ENCODE assay signal across 21 mouse cellular contexts in genomic region chr8:125920761-125921160, GRCm38 (mm10). TPM values are rescaled to one million over a fixed set of nuclear protein-coding genes. Genes with fewer than 3 reads are reported as not detected.
DNase-seq lines count a peak whose midpoint lies in the region; ATAC-seq and TF ChIP-seq lines count a peak whose summit lies in the region.
"Had no signal": no experiment of that assay in that cellular context is flagged by ENCODE, and none has a peak within 500 bp of the region (broad histone marks: within the 10 kb centered on the region; RNA-seq: fewer than 3 reads in every experiment).

No protein-coding gene starts in this region.

- no peaks in the 10 kb centered on the region for H3K27me3 ChIP-seq in intestine, postnatal 0 days (replicated peaks; ENCODE audit: control insufficient read depth, insufficient read depth, low read length)
- no peaks in the 10 kb centered on the region for H3K27me3 ChIP-seq in kidney, embryonic 14.5 days (ENCODE audit: control insufficient read depth, insufficient read depth, low read length)
- no peaks in the 10 kb centered on the region for H3K27me3 ChIP-seq in limb, embryonic 10.5 days (ENCODE audit: low read depth, poor library complexity, severe bottlenecking)

- no peak overlapping the region for H3K4me3 ChIP-seq in intestine, postnatal 0 days (ENCODE audit: low read depth, low read length)
- H3K4me3 ChIP-seq in kidney, embryonic 14.5 days (ENCODE audit: low read length), result no peak overlapping the region
- no peak overlapping the region for H3K4me3 ChIP-seq in limb, embryonic 10.5 days
- H3K4me3 ChIP-seq: erythroblast, embryonic 14.5 days; hindbrain, embryonic 10.5 days had no signal

- H3K9ac ChIP-seq in intestine, postnatal 0 days (ENCODE audit: low read depth, low read length), result no peak overlapping the region
- no peak overlapping the region for H3K9ac ChIP-seq in kidney, embryonic 14.5 days (ENCODE audit: low read depth, low read length)

- 38% methylated on average over 9 of the region's 9 CpGs for WGBS in intestine, postnatal 0 days
- WGBS in kidney, embryonic 14.5 days, result 44% methylated on average over 9 of the region's 9 CpGs
- 79% methylated on average over 9 of the region's 9 CpGs for WGBS in limb, embryonic 10.5 days

- H3K9me3 ChIP-seq in intestine, postnatal 0 days (ENCODE audit: control insufficient read depth), result no peaks in the 10 kb centered on the region
- no peaks in the 10 kb centered on the region for H3K9me3 ChIP-seq in kidney, embryonic 14.5 days (ENCODE audit: control insufficient read depth, low read length)
- no peaks in the 10 kb centered on the region for H3K9me3 ChIP-seq in limb, embryonic 10.5 days (replicated peaks)
- H3K9me3 ChIP-seq: hindbrain, embryonic 10.5 days had no signal

- peak overlapping the region; percentile 46; the same call in 1 of the 2 replicates for H3K27ac ChIP-seq in intestine, postnatal 0 days (ENCODE audit: low read depth, low read length)
- peak overlapping the region; percentile 77 for H3K27ac ChIP-seq in kidney, embryonic 14.5 days (ENCODE audit: low read depth, low read length)
- peak overlapping the region; percentile 16 for H3K27ac ChIP-seq in limb, embryonic 10.5 days
- H3K27ac ChIP-seq: hindbrain, postnatal 0 days; macrophage had no signal

- H3K4me1 ChIP-seq in intestine, postnatal 0 days (replicated peaks; ENCODE audit: control insufficient read depth, insufficient read depth, low read length), result no peaks in the 10 kb centered on the region
- peaks cover 20% of the 10 kb centered on the region for H3K4me1 ChIP-seq in kidney, embryonic 14.5 days (ENCODE audit: control insufficient read depth, insufficient read depth, low read length)
- peaks cover 23% of the 10 kb centered on the region; the same call in 1 of the 2 replicates for H3K4me1 ChIP-seq in limb, embryonic 10.5 days

- peak overlapping the region; percentile 24; the same call in 1 of the 2 replicates for H3K4me2 ChIP-seq in intestine, postnatal 0 days (replicated peaks; ENCODE audit: low read depth)
- H3K4me2 ChIP-seq in kidney, embryonic 14.5 days (replicated peaks; ENCODE audit: low read depth, low read length), result no peak overlapping the region
- H3K4me2 ChIP-seq: midbrain, embryonic 11.5 days had no signal

- DNase-seq in kidney, adult 11 months, result peak; percentile 44
- DNase-seq in kidney, adult 9 months, result no peak
- no peak for DNase-seq in limb, embryonic 10.5 days (ENCODE audit: low spot score)
- no peak for DNase-seq in thymus, postnatal 36 days
- no peak for DNase-seq in spleen, postnatal 4 days (ENCODE audit: low spot score in 2 of 2)
- DNase-seq: adrenal gland, adult 8-10 months; cerebellum, adult 9-10 months; gastrocnemius, postnatal 25 days; liver; right cerebral cortex, postnatal 4 days; thymus, postnatal 25 days had no signal

- no peak for ATAC-seq in intestine, postnatal 0 days
- no peak for ATAC-seq in kidney, embryonic 14.5 days (ENCODE audit: low FRiP score, low TSS enrichment)
- no peak for ATAC-seq in activated CD4-positive, CD25-positive, alpha-beta regulatory T cell, adult 4 months
- ATAC-seq: hindbrain, postnatal 0 days had no signal

- H3K36me3 ChIP-seq in intestine, postnatal 0 days (ENCODE audit: control insufficient read depth, insufficient read depth), result no peaks in the 10 kb centered on the region
- H3K36me3 ChIP-seq in kidney, embryonic 14.5 days (ENCODE audit: control insufficient read depth, insufficient read depth, low read length), result no peaks in the 10 kb centered on the region
- H3K36me3 ChIP-seq in limb, embryonic 10.5 days, result no peaks in the 10 kb centered on the region
- H3K36me3 ChIP-seq: hindbrain, embryonic 10.5 days had no signal

- TF ChIP-seq CTCF in intestine, postnatal 0 days (IDR thresholded peaks at IDR 0.05; ENCODE audit: low read depth), result no peak

RNA-seq across cellular contexts. Expression of gene Map3k21, which starts 10.5 kb away (rescaled TPM):
- polyA plus RNA-seq in intestine, postnatal 0 days (2015; fragmentation: Nextera tagmentation; extraction: Ambion mirVana), result 4.5 and 5.1 TPM in 2 replicates
- 4.3 and 5.8 TPM in 2 replicates for polyA plus RNA-seq in kidney, embryonic 14.5 days (2014; fragmentation: Nextera tagmentation; extraction: Ambion mirVana)
- polyA plus RNA-seq in limb, embryonic 10.5 days (2016; fragmentation: Nextera tagmentation; extraction: Ambion mirVana), result 0.03 and 0.04 TPM in 2 replicates
- not detected for polyA plus RNA-seq in activated CD4-positive, CD25-positive, alpha-beta regulatory T cell, adult 4 months (2017; shearing (Covaris generic))
- polyA plus RNA-seq: C2C12; erythroblast, embryonic 14.5 days; macrophage; neural tube, embryonic 11.5 days had no signal

RNA-seq across cellular contexts. Expression of gene Pcnx2, which starts 22.6 kb away (rescaled TPM):
- 0.04 and 0.29 TPM in 2 replicates for polyA plus RNA-seq in intestine, postnatal 0 days (2015; fragmentation: Nextera tagmentation; extraction: Ambion mirVana)
- 0.15 and 0.19 TPM in 2 replicates for polyA plus RNA-seq in kidney, embryonic 14.5 days (2014; fragmentation: Nextera tagmentation; extraction: Ambion mirVana)
- 0.05 TPM in 1 of 2 replicates, not detected in the other for polyA plus RNA-seq in limb, embryonic 10.5 days (2016; fragmentation: Nextera tagmentation; extraction: Ambion mirVana)
- under 1 TPM in 1 of 2 experiments, not detected in 1; 0.42 TPM for polyA plus RNA-seq in activated CD4-positive, CD25-positive, alpha-beta regulatory T cell, adult 4 months (2017; shearing (Covaris generic))
- polyA plus RNA-seq: C2C12, macrophage had no signal

Comparison
In these comparisons a context has a peak if more than half of its experiments do, and no peak if none do; other contexts are left out.
1. H3K27ac ChIP-seq: peak in every context shown above with its lines; median percentile 77 in kidney, embryonic 14.5 days; 46 in intestine, postnatal 0 days; 16 in limb, embryonic 10.5 days.